Mouse (Mus musculus): ENCODE data around the gene Ubiad1. TPM values are rescaled to one million over a fixed set of nuclear protein-coding genes. Genes with fewer than 3 reads are reported as not detected.

Ubiad1 gene
- polyA plus RNA-seq, 1 experiment from 2014 or later, result 26.2 TPM

DNA sequence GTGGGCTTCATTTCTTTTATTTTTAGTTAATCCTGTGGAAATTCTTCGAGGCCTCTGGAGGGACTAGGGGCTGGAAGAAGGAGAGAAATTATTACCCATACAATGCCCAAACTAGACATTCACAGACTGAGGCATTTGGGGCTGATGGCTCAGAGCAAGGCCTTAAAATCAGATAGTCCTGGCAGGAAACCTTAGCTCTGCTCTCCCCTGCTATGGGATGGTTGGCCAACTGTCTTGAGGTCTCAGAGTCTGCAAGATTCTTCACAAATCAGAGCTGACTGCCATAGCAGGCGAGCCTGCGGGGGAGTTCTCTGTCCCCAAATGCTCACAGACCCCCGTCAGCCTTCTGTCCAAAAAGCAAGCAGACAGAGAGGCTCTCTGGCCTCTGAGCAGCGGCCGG, 27.0 kb downstream of the Ubiad1 start:
- 48% methylated on average over 6 of the region's 6 CpGs for WGBS
- peak overlapping the region; percentile 72 for H3K27ac ChIP-seq (replicated peaks)
- H3K36me3 ChIP-seq, result no peaks in the 10 kb centered on the region
- no peak for DNase-seq (ENCODE audit: low spot score)
- H3K4me1 ChIP-seq, result peaks cover 49% of the 10 kb centered on the region
- H3K4me3 ChIP-seq, result no peak overlapping the region
- H3K27me3 ChIP-seq (ENCODE audit: low read depth, poor library complexity, severe bottlenecking), result peaks cover 19% of the 10 kb centered on the region
- H3K9me3 ChIP-seq (replicated peaks), result no peaks in the 10 kb centered on the region

DNA sequence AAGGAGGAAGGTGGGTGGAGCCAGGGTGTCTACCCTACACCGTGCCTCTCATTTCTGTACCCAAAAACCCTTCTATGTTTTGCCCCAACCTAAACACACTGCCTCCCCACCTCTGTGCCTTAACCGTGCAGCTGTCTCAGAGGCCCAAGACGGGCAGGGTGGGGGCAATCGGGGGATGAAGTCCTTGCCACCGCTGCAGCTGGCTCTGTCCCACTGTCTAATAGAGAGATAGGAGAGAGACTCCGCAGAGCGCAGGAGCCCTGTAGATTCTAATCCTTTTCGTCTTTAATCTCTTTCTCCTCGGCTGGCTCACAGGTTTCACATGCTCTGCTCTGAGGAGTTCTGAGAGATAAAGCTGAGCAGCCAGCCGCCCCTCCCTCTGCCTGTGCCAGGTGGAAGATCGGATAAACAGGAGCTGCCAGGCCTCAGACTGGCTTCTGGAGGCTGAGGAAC, 27.5 kb downstream of the Ubiad1 start:
- Histone ChIP-seq H3K4me3 (no peak overlapping the region), H3K27ac (replicated peaks) (peak overlapping the region; percentile 72), H3K9me3 (replicated peaks) (no peaks in the 10 kb centered on the region), H3K4me1 (peaks cover 49% of the 10 kb centered on the region), H3K36me3 (no peaks in the 10 kb centered on the region), H3K27me3 (ENCODE audit: low read depth, poor library complexity, severe bottlenecking) (peaks cover 19% of the 10 kb centered on the region)
- 28% methylated on average over 11 of the region's 11 CpGs for WGBS
- DNase-seq (ENCODE audit: low spot score), result no peak

DNA sequence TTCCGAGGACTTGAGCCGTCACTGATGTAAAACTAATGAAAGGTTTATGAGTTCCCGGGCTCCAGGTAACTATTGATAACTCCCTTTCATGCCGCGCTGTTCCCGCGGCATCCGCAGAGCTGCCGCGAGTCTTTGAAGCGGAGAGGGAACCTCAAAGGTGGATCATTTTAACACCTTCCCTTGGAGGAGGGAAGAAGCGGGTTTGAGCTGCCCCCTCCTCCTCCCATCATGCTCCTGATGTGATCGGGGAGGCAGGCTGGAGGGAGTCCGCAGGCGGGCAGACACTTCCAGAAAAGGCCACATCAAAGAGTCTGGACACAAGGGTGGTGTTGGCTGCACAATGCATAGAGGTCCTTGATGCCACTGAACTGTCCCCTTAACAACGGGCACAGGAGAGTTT, 29.0 kb downstream of the Ubiad1 start:
- Histone ChIP-seq H3K9me3 (replicated peaks) (no peaks in the 10 kb centered on the region), H3K36me3 (no peaks in the 10 kb centered on the region), H3K4me1 (peaks cover 49% of the 10 kb centered on the region), H3K4me3 (no peak overlapping the region), H3K27ac (replicated peaks) (no peak overlapping the region; the same call in 1 of the 2 replicates), H3K27me3 (ENCODE audit: low read depth, poor library complexity, severe bottlenecking) (peaks cover 19% of the 10 kb centered on the region)
- DNase-seq (ENCODE audit: low spot score), result no peak
- WGBS, result 16% methylated on average over 16 of the region's 16 CpGs

DNA sequence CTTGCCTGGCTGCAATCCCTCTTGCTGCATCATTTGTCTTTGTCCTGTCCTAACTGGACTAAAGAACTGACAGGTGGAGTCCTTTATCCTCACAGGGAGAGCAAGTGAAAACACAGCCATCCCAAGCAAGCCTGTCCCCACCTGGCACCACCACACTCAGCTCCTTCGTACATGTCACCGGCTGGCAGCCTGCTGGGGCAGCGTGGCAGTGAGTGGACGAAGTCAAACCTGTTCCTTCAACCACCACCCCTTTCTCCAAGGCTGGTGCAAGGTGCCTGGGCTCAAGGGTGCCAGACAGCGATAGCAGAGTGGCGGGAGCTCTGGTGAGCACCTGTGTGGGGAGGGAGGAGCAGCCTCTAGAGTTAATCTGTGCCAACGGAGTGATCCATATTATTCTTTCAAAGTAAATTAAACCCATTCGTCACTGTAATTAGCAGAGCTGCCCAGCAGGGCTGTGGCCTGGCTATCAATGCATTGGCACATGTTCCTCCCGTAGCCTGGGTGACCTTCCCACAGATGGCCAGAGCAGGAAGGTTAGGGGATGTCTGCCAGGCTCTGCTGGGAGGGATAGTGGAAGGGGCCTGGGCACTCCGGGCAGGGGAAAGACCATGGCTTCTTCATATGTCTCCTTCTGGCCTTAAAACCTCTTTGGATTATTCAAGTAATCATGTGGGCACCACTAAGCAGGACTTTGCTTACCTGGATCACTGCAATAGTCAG, 36.2 kb downstream of the Ubiad1 start:
- H3K4me3 ChIP-seq, result no peak overlapping the region
- no peaks in the 10 kb centered on the region for H3K36me3 ChIP-seq
- H3K27me3 ChIP-seq (ENCODE audit: low read depth, poor library complexity, severe bottlenecking), result peaks cover 51% of the 10 kb centered on the region
- DNase-seq (ENCODE audit: low spot score), result no peak
- H3K4me1 ChIP-seq, result peaks cover 50% of the 10 kb centered on the region
- H3K27ac ChIP-seq (replicated peaks), result peak overlapping the region; percentile 50; the same call in 1 of the 2 replicates
- WGBS, result 80% methylated on average over 10 of the region's 10 CpGs
- H3K9me3 ChIP-seq (replicated peaks), result no peaks in the 10 kb centered on the region

DNA sequence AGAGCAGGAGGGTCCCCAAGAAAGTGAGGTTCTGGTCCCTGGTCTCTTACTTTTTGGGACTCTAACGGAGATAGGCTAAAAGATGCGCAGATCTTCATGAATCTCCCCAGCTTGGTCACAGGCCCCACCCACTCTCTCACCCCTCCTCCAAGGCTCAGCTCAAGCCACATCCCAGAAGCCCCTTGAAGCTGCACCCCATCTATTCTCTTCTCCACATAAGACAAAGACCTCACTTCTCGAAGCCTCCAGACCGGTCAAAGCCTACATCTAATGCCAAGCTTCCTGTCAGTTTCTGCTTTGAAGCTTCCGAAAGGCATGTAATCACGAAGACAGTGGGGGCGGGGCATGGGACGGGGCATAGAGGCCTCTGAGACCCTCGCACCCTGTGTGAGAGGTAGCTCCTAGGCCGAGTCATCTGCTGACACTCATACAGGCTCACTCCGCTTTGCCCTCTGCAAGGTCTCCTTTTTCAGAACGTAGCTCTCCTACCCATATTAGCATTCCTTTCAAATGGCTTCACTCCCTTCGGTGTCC, 39.2 kb downstream of the Ubiad1 start:
- Histone ChIP-seq H3K36me3 (no peaks in the 10 kb centered on the region), H3K27ac (replicated peaks) (peak overlapping the region; percentile 63), H3K9me3 (replicated peaks) (no peaks in the 10 kb centered on the region), H3K27me3 (ENCODE audit: low read depth, poor library complexity, severe bottlenecking) (peaks cover 79% of the 10 kb centered on the region), H3K4me3 (peak overlapping the region; percentile 34), H3K4me1 (peaks cover 75% of the 10 kb centered on the region)
- DNase-seq (ENCODE audit: low spot score), result peak; percentile 55
- WGBS, result 18% methylated on average over 13 of the region's 13 CpGs

DNA sequence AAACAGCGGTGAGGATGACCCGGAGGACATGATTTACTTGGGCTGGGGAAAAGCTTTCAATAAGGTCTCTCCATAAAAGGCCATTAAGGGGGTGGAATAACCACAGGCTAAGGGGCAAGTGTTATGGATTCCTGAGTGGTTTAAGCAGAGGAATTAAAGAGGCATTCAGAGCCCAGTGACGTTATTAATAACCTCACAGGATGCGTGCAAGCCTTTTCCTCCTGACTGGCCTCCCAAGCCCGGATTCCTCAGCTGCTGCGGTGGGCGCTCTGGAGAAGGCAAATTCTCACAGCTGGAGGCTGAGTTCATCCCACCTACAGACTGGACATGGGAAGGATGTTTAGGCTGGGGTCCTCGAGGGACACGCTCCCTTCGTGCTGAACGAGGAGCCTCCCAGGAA, 39.8 kb downstream of the Ubiad1 start:
- H3K4me3 ChIP-seq, result peak overlapping the region; percentile 34
- H3K9me3 ChIP-seq (replicated peaks), result no peaks in the 10 kb centered on the region
- peaks cover 79% of the 10 kb centered on the region for H3K27me3 ChIP-seq (ENCODE audit: low read depth, poor library complexity, severe bottlenecking)
- peak overlapping the region; percentile 63 for H3K27ac ChIP-seq (replicated peaks)
- WGBS, result 8% methylated on average over 11 of the region's 11 CpGs
- H3K4me1 ChIP-seq, result peaks cover 80% of the 10 kb centered on the region
- DNase-seq (ENCODE audit: low spot score), result peak; percentile 46
- no peaks in the 10 kb centered on the region for H3K36me3 ChIP-seq

DNA sequence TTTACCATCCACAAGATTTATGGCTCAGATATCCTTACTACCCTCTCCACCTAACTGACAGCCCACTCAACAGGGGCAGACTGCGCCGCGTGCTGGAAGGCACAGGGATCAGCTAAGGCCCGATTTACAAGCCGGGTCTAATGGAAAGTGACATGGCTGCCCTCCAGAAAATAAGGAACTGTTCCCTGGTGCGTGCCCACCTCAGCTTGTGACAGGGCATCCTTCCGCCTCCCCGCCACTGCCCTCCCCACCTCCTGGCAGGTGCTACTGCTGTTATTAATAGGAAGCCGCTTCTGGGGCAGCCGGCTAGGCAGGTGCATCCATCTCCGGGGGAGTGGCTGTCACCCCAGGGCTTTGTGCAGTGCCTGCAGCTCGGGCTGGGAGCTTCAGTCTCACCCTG, 41.2 kb downstream of the Ubiad1 start:
- Histone ChIP-seq H3K36me3 (no peaks in the 10 kb centered on the region), H3K4me3 (no peak overlapping the region), H3K27ac (replicated peaks) (peak overlapping the region; percentile 71), H3K4me1 (peaks cover 89% of the 10 kb centered on the region), H3K9me3 (replicated peaks) (no peaks in the 10 kb centered on the region), H3K27me3 (ENCODE audit: low read depth, poor library complexity, severe bottlenecking) (peaks cover 74% of the 10 kb centered on the region)
- WGBS, result 12% methylated on average over 12 of the region's 12 CpGs
- DNase-seq (ENCODE audit: low spot score), result no peak

DNA sequence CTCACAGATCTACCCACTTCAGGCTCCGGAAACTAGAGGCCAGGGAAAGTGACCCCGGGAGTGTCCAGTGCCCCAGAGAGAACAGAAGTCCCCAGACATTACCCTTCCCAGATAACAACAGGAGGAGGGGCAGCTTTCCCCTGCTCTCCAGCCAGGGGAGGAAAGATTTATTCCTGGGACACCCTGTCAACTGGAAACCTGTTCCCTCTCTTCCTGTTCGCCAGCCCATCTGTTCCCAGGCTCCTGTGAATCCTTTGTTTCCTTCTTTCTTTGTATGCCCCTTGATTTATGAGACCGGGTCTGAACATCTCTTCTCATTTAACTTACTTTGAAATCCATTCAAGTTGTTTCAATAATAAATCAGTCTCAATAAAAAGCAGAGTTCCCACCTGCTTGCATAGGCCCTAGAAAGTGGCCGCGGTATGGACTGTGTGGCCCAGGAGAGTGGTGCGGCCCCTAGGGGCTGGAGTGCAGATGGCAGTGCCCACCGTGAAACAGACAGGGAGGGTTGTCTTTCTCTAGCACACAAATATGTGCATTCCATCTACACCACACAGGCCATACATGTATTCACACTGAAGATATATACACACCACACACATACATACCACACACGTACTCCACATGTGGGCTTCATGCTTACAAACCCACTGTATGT, 45.0 kb downstream of the Ubiad1 start:
- Histone ChIP-seq H3K9me3 (replicated peaks) (no peaks in the 10 kb centered on the region), H3K27ac (replicated peaks) (peak overlapping the region; percentile 82), H3K4me3 (no peak overlapping the region), H3K36me3 (no peaks in the 10 kb centered on the region), H3K27me3 (ENCODE audit: low read depth, poor library complexity, severe bottlenecking) (peaks cover 39% of the 10 kb centered on the region), H3K4me1 (peaks cover 67% of the 10 kb centered on the region)
- WGBS, result 83% methylated on average over 9 of the region's 9 CpGs
- DNase-seq (ENCODE audit: low spot score), result no peak

DNA sequence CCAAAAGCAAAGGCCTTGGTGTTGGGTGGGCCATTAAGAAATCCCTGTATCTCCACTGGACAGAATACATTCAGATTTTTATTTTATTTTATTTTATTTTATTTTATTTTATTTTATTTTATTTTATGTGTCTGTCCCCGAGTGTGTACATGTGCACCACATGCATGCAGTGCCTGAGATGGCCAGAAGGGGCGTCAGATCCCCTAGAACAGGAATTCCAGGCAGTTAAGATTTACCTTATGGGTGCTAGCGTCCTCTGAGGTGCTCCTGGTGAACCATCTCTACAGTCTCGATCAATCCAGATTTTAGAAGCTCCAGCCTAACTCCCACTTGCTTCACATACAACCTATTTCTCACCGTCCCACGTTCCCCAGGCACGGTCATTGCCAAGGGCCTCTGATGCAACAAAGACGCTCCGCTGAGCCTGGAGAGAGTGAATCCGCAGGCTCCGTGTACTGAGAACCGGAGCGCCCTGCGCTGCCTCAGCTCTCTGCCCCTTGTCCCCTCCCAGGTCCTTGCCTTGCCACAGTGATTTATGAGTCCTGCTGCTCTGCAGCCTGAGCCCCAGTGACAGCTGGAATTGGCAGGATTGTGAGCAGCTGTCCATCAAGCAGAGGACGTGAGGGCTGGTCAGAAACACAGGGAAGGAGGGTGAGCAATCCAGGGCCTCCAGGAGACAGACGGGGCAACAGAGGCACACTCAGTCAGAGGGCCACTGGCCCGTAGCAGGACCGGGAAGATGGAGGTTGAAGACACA, 46.9 kb downstream of the Ubiad1 start:
- no peak for DNase-seq (ENCODE audit: low spot score)
- no peaks in the 10 kb centered on the region for H3K36me3 ChIP-seq
- 79% methylated on average over 18 of the region's 18 CpGs for WGBS
- peak overlapping the region; percentile 82 for H3K27ac ChIP-seq (replicated peaks)
- no peaks in the 10 kb centered on the region for H3K9me3 ChIP-seq (replicated peaks)
- H3K4me3 ChIP-seq, result no peak overlapping the region
- H3K4me1 ChIP-seq, result peaks cover 67% of the 10 kb centered on the region
- peaks cover 25% of the 10 kb centered on the region for H3K27me3 ChIP-seq (ENCODE audit: low read depth, poor library complexity, severe bottlenecking)

DNA sequence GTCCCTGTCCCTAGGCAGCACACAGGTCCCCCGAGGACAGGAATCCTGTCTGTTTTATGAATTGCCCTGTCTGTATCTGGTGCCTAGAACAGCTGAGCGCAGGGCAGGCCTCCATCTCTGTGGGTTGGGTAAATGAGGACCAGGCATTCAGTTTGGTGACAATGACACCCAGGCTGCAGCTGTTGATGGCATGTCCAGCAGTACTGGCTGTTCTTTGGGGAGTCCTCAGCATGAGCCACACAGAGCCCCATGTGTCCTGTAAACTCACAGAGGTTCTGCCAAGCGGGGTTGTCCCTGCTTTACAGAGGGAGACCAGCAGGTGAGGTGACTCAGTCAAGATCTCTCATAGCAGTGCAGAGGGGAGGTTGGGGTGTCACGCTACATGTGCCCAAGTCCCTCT, 47.5 kb downstream of the Ubiad1 start:
- no peak overlapping the region for H3K4me3 ChIP-seq
- WGBS, result 88% methylated on average over 4 of the region's 4 CpGs
- DNase-seq (ENCODE audit: low spot score), result no peak
- H3K27me3 ChIP-seq (ENCODE audit: low read depth, poor library complexity, severe bottlenecking), result peaks cover 19% of the 10 kb centered on the region
- H3K4me1 ChIP-seq, result peaks cover 67% of the 10 kb centered on the region
- no peaks in the 10 kb centered on the region for H3K36me3 ChIP-seq
- H3K9me3 ChIP-seq (replicated peaks), result no peaks in the 10 kb centered on the region
- H3K27ac ChIP-seq (replicated peaks), result peak overlapping the region; percentile 6

DNA sequence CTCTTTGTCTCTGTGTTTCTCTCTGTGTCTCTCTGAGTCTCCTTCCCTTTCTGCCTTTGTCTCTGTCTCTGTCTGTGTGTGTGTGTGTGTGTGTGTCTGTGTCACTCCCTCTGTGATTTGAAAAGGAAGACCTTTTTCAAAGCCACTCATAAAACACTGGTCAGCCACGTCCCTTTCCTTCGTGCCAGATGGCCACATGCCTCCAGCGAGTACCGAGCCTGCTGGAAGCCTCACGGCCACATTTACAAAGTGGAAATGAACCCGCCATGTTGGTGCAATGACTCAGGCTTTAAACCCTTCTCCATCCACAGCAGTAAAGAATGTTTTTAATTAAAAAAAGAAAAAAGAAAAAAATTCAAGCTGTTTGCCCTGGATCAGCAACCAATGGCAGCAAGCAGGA, 48.7 kb downstream of the Ubiad1 start:
- Histone ChIP-seq H3K9me3 (replicated peaks) (no peaks in the 10 kb centered on the region), H3K27me3 (ENCODE audit: low read depth, poor library complexity, severe bottlenecking) (peaks cover 7% of the 10 kb centered on the region; the same call in 1 of the 2 replicates), H3K4me1 (peaks cover 64% of the 10 kb centered on the region), H3K4me3 (no peak overlapping the region), H3K36me3 (no peaks in the 10 kb centered on the region), H3K27ac (replicated peaks) (no peak overlapping the region; the same call in 1 of the 2 replicates)
- DNase-seq (ENCODE audit: low spot score), result no peak
- 81% methylated on average over 6 of the region's 6 CpGs for WGBS

DNA sequence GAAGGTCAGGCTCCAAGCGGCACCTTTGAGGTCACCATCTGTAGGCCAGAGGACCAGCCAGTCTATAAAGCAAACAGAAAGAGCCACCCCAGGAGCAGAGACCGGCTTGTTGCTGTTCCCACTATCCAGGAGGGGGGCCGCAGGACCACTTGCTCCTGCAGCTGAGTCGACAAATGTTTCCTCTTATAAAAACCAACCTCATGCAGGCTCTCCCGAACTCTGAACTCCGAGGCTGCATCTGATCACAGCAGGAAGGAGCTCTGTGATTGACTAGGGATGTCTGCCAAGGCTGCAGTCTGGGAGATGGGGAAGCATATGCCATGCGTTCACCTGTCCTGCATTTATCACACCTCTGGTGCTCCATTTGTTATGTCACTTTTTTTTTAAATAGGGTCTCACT, 49.4 kb downstream of the Ubiad1 start:
- 76% methylated on average over 7 of the region's 7 CpGs for WGBS
- H3K36me3 ChIP-seq, result no peaks in the 10 kb centered on the region
- no peak for DNase-seq (ENCODE audit: low spot score)
- H3K4me3 ChIP-seq, result no peak overlapping the region
- peak overlapping the region; percentile 76 for H3K27ac ChIP-seq (replicated peaks)
- peaks cover 5% of the 10 kb centered on the region; the same call in 1 of the 2 replicates for H3K27me3 ChIP-seq (ENCODE audit: low read depth, poor library complexity, severe bottlenecking)
- no peaks in the 10 kb centered on the region for H3K9me3 ChIP-seq (replicated peaks)
- H3K4me1 ChIP-seq, result peaks cover 62% of the 10 kb centered on the region

Data from midbrain, embryonic 10.5 days (tissue).